Mouse (Mus musculus) ES-E14 (cell line): ENCODE measurements around the gene Olfr1291-ps1. TPM values are rescaled to one million over a fixed set of nuclear protein-coding genes. Genes with fewer than 3 reads are reported as not detected.

Experiments
- DNase-seq: peaks from one replicate; pipeline ENCODE4 v3.0.0-alpha.2; 2013; ENCODE audit warnings: low read depth, low spot score
- H3K27ac ChIP-seq: 2 replicates; pipeline ENCODE4 v1.5.1; 2012; ENCODE audit warnings: low read depth, mild to moderate bottlenecking, low read length, moderate library complexity, mixed read lengths; ENCODE audit not compliant: poor library complexity, insufficient read depth, severe bottlenecking
- H3K36me3 ChIP-seq: 2 replicates; pipeline ENCODE4 v1.6.1; 2012; ENCODE audit warnings: mild to moderate bottlenecking, low read length, moderate library complexity, mixed read lengths; ENCODE audit not compliant: control insufficient read depth, poor library complexity, insufficient read depth, severe bottlenecking
- H3K4me1 ChIP-seq, 2 experiments: fragments of 150-350 bp in 1 of 2; sonication (generic) in 1 of 2; 2 replicates each; pipeline ENCODE4 v1.6.1; 2012; ENCODE audit warnings: low read length in 2 of 2, mild to moderate bottlenecking in 1 of 2, mixed read lengths in 1 of 2; ENCODE audit not compliant: control insufficient read depth in 2 of 2, insufficient read depth in 2 of 2, poor library complexity in 1 of 2
- H3K4me3 ChIP-seq, 2 experiments: fragments of 150-350 bp in 1 of 2; sonication (generic) in 1 of 2; 2 replicates each; pipeline ENCODE4 v1.5.1; 2012; ENCODE audit warnings: low read length in 2 of 2, low read depth in 1 of 2, mild to moderate bottlenecking in 1 of 2, mixed read lengths in 1 of 2; ENCODE audit not compliant: insufficient read depth in 1 of 2, poor library complexity in 1 of 2, severe bottlenecking in 1 of 2
- H3K9ac ChIP-seq: 2 replicates; pipeline ENCODE4 v1.6.1; 2012; ENCODE audit warnings: low read depth, mild to moderate bottlenecking, low read length, mixed read lengths; ENCODE audit not compliant: poor library complexity, insufficient read depth, severe bottlenecking
- H3K9me3 ChIP-seq: fragments of 150-350 bp; sonication (generic); 2 replicates; pipeline ENCODE4 v1.6.1; 2012; ENCODE audit warnings: low read depth, mild to moderate bottlenecking, low read length; ENCODE audit not compliant: control insufficient read depth, insufficient read depth
- CHD2 ChIP-seq: IDR thresholded peaks from 2 replicates; pipeline ENCODE4 v1.6.1; 2014; ENCODE audit warnings: mild to moderate bottlenecking, low read depth, low read length, inconsistent platforms
- HCFC1 ChIP-seq: IDR thresholded peaks from 2 replicates; pipeline ENCODE4 v1.6.1; 2012; ENCODE audit warnings: low read length, inconsistent platforms, borderline replicate concordance; ENCODE audit not compliant: insufficient read depth
- MAFK ChIP-seq: IDR thresholded peaks from 2 replicates; pipeline ENCODE4 v1.6.1; 2014; ENCODE audit warnings: mild to moderate bottlenecking, low read depth, low read length, inconsistent platforms; ENCODE audit not compliant: insufficient read depth
- ZC3H11A ChIP-seq: IDR thresholded peaks from 2 replicates; pipeline ENCODE4 v1.6.1; 2012; ENCODE audit warnings: low read depth, mild to moderate bottlenecking, inconsistent platforms, low read length, borderline replicate concordance
- ZNF384 ChIP-seq: IDR thresholded peaks from 2 replicates; pipeline ENCODE4 v1.6.1; 2012; ENCODE audit warnings: low read depth, low read length, inconsistent platforms
- in situ Hi-C, 2 experiments: fragments of 600-800 bp; cut with MboI; formaldehyde crosslinking; loops; one replicate each; pipeline ENCODE4 v1.15.1; 2025; ENCODE audit warnings: low sequenced_read_pairs in 2 of 2, inconsistent platforms in 1 of 2; ENCODE audit not compliant: unreplicated experiment in 2 of 2
- total RNA-seq: library from RNA; depleted of rRNA; stranded (reverse); fragments of 300-350 nt; gene quantifications from 2 replicates; pipeline ENCODE4 v1.2.3, GENCODE M21; 2012; rRNA removed

Gene Olfr1291-ps1
- not detected in 2 replicates for total RNA-seq

DNA sequence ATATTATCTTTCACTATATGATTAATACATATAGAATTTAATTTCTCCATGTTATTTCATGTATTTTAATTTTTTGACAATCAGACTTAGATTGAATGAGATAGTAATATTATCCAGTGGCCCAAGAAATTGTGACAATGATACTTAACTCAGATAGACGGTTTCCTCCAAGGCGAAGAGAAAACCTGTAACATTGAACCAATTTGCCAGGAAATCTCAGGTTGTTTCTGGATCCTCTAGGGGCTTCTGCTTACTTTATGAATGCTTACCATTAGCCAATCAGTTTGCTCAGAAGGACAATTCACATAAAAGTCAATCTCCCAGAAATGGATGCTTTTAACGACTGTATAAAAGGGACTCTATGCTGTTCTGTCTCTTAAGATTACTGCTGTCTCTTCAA, at the start of gene Olfr1291-ps1:
Olfr1291-ps1 (plus strand) TSS at position 301 of the 400 bp plus-strand sequence.
- in situ Hi-C loops: no loop called here
- TF ChIP-seq MAFK (no peak), CHD2 (no peak)
- no peaks in the 10 kb centered on the region for H3K36me3 ChIP-seq
- DNase-seq: no peak
- H3K4me3 ChIP-seq: no peak within 1 kb of the TSS
- H3K9me3 ChIP-seq: no peaks in the 10 kb centered on the region
- no peak within 1 kb of the TSS for H3K9ac ChIP-seq
- H3K27ac ChIP-seq: no peak within 1 kb of the TSS
- no peaks in the 10 kb centered on the region for H3K4me1 ChIP-seq

GRCm38 (mm10) chr2:111448842-111449241, 48.1 kb upstream of the Olfr1291-ps1 start, which contains the start of gene Olfr1287:
Gene Olfr1287 (plus strand): TSS chr2:111449142.
- no peak for DNase-seq
- Histone ChIP-seq H3K4me1 (no peaks in the 10 kb centered on the region), H3K4me3 (no peak within 1 kb of the TSS), H3K36me3 (no peaks in the 10 kb centered on the region), H3K27ac (no peak within 1 kb of the TSS), H3K9ac (no peak within 1 kb of the TSS), H3K9me3 (no peaks in the 10 kb centered on the region)
- TF ChIP-seq ZNF384 (no peak), HCFC1 (no peak), MAFK (no peak), CHD2 (no peak), ZC3H11A (no peak)
- in situ Hi-C loops: no loop called here

DNA sequence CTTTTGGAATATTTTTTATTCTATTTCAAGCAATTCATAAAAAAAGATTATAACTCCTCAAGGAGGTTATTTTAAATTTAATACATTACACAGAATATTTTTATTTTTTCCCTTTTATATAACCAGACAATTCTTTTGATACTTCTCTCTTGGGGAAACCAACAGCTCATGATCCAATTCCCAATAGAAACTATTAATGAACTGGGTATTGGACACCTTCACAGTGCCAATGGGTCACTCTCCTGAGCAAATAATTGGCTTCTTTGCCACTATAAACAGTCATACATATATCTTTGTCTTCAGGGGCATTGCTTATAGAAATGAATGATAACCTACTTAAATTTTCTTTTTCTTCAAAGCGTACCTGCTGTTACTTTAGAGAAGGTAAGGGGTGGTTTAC, 23.2 kb upstream of the Olfr1291-ps1 start, which contains the start of gene Olfr1288:
Olfr1288 (plus strand) TSS at position 301 of the 400 bp plus-strand sequence.
- Histone ChIP-seq H3K36me3 (no peaks in the 10 kb centered on the region), H3K9me3 (no peaks in the 10 kb centered on the region), H3K4me1 (no peaks in the 10 kb centered on the region), H3K4me3 (no peak within 1 kb of the TSS), H3K27ac (no peak within 1 kb of the TSS), H3K9ac (no peak within 1 kb of the TSS)
- in situ Hi-C loops: no loop called here
- DNase-seq: no peak
- TF ChIP-seq CHD2 (no peak), ZC3H11A (no peak), MAFK (no peak), HCFC1 (no peak), ZNF384 (no peak)

- no peak within 1 kb of the TSS for H3K4me3 ChIP-seq
- in situ Hi-C loops: no loop called here
- TF ChIP-seq HCFC1 (no peak), CHD2 (no peak), ZNF384 (no peak), ZC3H11A (no peak), MAFK (no peak)
Observed at GRCm38 (mm10) chr2:111480519-111480918, 16.5 kb upstream of the Olfr1291-ps1 start, which contains the start of gene Olfr1289. Gene Olfr1289 (plus strand): TSS chr2:111480819.

GRCm38 (mm10) chr2:111493729-111494128, 3.3 kb upstream of the Olfr1291-ps1 start, which contains the start of gene Olfr1290:
Gene Olfr1290 (minus strand): TSS chr2:111493829.
- no peak for DNase-seq
- H3K9me3 ChIP-seq: no peaks in the 10 kb centered on the region
- H3K9ac ChIP-seq: no peak within 1 kb of the TSS
- no peaks in the 10 kb centered on the region for H3K4me1 ChIP-seq
- TF ChIP-seq ZC3H11A: no peak
- no peak for TF ChIP-seq MAFK
- TF ChIP-seq CHD2: no peak
- no peak for TF ChIP-seq HCFC1
- TF ChIP-seq ZNF384: no peak
- no peak within 1 kb of the TSS for H3K27ac ChIP-seq
- H3K36me3 ChIP-seq: no peaks in the 10 kb centered on the region
- in situ Hi-C loops: no loop called here
- H3K4me3 ChIP-seq: no peak within 1 kb of the TSS

More at GRCm38 (mm10) chr2:111480519-111480918, 16.5 kb upstream of the Olfr1291-ps1 start, which contains the start of gene Olfr1289:
- no peaks in the 10 kb centered on the region for H3K36me3 ChIP-seq
- no peak within 1 kb of the TSS for H3K27ac ChIP-seq
- no peak for DNase-seq
- no peak within 1 kb of the TSS for H3K9ac ChIP-seq
- H3K9me3 ChIP-seq: no peaks in the 10 kb centered on the region
- no peaks in the 10 kb centered on the region for H3K4me1 ChIP-seq
